Mouse (Mus musculus): ENCODE data around the gene Arhgap21. TPM values are rescaled to one million over a fixed set of nuclear protein-coding genes. Genes with fewer than 3 reads are reported as not detected.

Gene Arhgap21
- total RNA-seq, 2 experiments from 2014 or later: 84.5 to 91.7 TPM

- DNase-seq: no peak
- intact Hi-C loops (cut with DNase I): loop anchor here (5.0 kb wide), 1 partner anchor 40 kb away; no protein-coding TSS in a partner anchor
These were observed 61.4 kb downstream of the Arhgap21 start for GRCm38 (mm10) chr2:20907291-20907690.

DNA sequence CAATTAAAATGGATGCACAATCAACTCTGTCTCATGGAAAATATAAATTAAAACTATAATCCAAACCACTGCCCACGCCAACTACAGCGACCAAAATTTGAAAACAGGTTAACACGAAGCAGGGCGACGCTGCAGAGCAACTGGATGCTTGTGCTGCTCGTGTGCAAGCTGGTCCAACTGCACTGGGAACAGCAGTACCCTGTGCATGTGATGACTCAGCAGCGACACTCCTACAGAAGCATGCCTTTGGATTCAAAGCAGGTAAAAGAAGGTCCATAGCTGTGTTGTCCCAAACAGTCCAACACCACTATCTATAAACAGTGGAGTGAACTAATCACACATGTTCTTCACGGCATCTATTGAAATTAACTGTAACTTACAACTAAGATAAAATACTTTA is 63.3 kb downstream of the Arhgap21 start:
- intact Hi-C loops (cut with DNase I): loop anchor here (5.0 kb wide), 1 partner anchor 42 kb away; no protein-coding TSS in a partner anchor
- DNase-seq: no peak

GRCm38 (mm10) chr2:20902981-20903645 is 65.6 kb downstream of the Arhgap21 start:
- intact Hi-C loops (cut with DNase I): no loop called here
- DNase-seq: no peak

- intact Hi-C loops (cut with DNase I): no loop called here
- no peak for DNase-seq
These were observed 66.8 kb downstream of the Arhgap21 start for GRCm38 (mm10) chr2:20901916-20902315.

- intact Hi-C loops (cut with DNase I): loop anchor here (2.0 to 5.0 kb wide), 2 partner anchors 68 to 133 kb away; no protein-coding TSS in a partner anchor
- DNase-seq: no peak
These were observed 69.4 kb downstream of the Arhgap21 start for GRCm38 (mm10) chr2:20899301-20899700.

- intact Hi-C loops (cut with DNase I): loop anchor here (1.0 to 5.0 kb wide), 3 partner anchors 68 to 289 kb away; no protein-coding TSS in a partner anchor
- DNase-seq: peak; percentile 75 to 84
These were observed 70.0 kb downstream of the Arhgap21 start for GRCm38 (mm10) chr2:20898684-20899083.

- intact Hi-C loops (cut with DNase I): loop anchor here (2.0 to 5.0 kb wide), 2 partner anchors 136 to 366 kb away; no protein-coding TSS in a partner anchor
- no peak for DNase-seq
These were observed 72.2 kb downstream of the Arhgap21 start for GRCm38 (mm10) chr2:20896446-20896845.

- intact Hi-C loops (cut with DNase I): no loop called here
These were observed 74.5 kb downstream of the Arhgap21 start for GRCm38 (mm10) chr2:20894100-20894690.

GRCm38 (mm10) chr2:20888751-20889150 is 79.9 kb downstream of the Arhgap21 start:
- intact Hi-C loops (cut with DNase I): no loop called here
- no peak for DNase-seq

More at GRCm38 (mm10) chr2:20894100-20894690, 74.5 kb downstream of the Arhgap21 start:
- peak in 1 of 2 experiments; percentile 29 for DNase-seq

GRCm38 (mm10) chr2:20883288-20883687 is 85.4 kb downstream of the Arhgap21 start:
- intact Hi-C loops (cut with DNase I): no loop called here
- DNase-seq: no peak

GRCm38 (mm10) chr2:20879877-20880605 is 88.6 kb downstream of the Arhgap21 start:
- intact Hi-C loops (cut with DNase I): no loop called here
- no peak for DNase-seq

DNA sequence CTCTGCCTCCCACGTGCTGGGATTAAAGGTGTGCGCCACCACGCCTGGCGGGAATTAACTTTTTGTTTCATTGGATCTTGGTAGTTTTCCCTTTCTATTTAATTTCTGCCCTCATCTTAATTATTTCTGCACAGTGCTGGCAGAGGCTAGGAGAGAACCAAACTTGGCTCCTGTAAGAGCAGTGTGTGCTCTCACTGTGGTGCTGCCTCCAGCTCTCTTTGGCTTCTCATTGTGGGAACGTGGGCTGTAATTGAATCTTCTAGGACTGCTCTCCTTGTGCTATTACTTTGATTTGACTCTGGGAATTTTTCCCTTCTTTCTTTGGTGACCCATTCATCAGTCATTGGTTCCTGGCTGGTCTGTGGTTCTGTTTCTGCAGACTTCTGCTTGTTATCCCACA is 94.1 kb downstream of the Arhgap21 start:
- DNase-seq: no peak
- intact Hi-C loops (cut with DNase I): no loop called here

- intact Hi-C loops (cut with DNase I): no loop called here
- DNase-seq: no peak
These were observed 99.3 kb downstream of the Arhgap21 start for GRCm38 (mm10) chr2:20869212-20869965.

- intact Hi-C loops (cut with DNase I): no loop called here
- no peak for DNase-seq
These were observed 100.6 kb downstream of the Arhgap21 start for GRCm38 (mm10) chr2:20868052-20868451.

DNA sequence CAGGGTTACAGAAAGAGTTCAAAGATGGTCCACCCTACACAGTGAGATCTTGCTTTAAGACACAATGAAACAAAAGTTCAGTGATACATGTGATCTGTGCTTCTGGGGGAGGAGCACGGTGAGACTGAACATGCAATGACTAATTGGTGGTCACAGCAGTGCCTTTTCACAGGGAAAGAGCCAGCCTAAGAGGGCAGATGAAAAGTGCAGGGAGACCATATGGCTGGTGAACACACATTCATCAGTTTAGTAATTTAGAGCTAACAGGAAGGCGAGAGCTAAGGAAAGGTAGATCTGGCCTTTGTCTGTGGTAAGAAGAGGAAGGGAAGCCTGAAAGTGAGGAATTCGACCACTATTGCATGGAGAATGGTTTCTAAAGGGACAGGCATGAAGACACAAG is 102.9 kb downstream of the Arhgap21 start:
- DNase-seq: no peak
- intact Hi-C loops (cut with DNase I): no loop called here

GRCm38 (mm10) chr2:20864569-20864968 is 104.1 kb downstream of the Arhgap21 start:
- intact Hi-C loops (cut with DNase I): no loop called here
- no peak for DNase-seq

GRCm38 (mm10) chr2:20860756-20861155 is 107.9 kb downstream of the Arhgap21 start:
- DNase-seq: no peak
- intact Hi-C loops (cut with DNase I): no loop called here

DNA sequence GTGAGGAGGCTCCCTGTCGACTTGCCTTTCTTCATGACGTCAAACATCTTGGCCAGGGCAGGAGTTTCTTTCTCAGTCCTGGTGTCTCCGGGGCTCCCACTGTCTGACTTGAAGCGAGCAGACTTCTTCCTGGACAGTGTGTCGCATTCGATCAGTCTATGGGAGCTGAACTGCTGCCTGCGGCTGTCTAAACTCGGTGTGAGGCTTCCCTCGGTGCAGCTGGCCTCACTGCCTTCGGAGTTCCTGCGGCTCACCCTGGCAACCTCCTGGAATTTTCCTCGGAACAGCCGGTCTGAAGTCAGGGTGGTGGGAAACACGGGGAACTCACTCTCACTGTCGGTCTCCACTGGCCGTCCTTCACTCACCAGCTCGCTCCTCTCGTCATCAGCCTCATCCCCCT is 119.3 kb downstream of the Arhgap21 start:
- intact Hi-C loops (cut with DNase I): no loop called here
- no peak for DNase-seq

DNA sequence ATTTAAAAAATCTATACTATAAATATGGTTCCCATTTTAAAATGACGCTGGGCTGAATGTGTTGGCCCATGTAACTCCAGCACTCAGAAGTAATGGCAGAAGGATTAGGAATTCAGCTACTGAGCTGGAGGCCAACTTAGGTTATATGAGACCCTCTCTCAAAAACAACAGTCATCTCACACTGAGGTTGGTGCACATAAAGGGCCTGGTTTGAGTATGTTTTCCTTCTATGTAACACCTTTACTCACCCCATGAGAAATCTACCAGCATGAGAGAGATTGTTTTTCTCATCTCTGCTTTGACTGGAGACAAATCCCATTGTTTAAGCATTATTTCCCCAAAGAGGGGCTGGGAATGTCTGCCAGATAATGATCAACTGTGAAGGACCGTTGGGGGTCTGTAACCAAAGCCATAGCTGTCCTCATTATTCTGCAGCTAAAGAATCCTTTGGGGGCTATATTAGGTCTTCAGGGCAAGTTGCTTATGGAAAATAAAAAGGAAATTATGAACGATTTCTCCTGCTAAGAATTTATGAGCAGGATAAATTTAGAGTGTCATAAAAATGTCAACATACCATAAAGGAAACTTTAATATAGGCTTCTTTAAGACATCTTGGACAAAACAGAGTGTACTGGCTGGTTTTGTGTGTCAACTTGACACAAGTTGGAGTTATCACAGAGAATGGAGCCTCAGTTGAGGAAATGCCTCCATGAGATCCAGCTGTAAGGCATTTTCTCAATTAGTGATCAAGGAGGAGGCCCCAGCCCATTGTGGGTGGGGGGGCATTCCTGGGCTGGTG is 136.9 kb downstream of the Arhgap21 start:
- DNase-seq: no peak
- intact Hi-C loops (cut with DNase I): no loop called here

GRCm38 (mm10) chr2:20830882-20831281 is 137.8 kb downstream of the Arhgap21 start:
- intact Hi-C loops (cut with DNase I): no loop called here
- no peak for DNase-seq

Data from heart, postnatal 14 days (tissue).